Mouse (Mus musculus) embryonic facial prominence, embryonic 15.5 days (tissue): ENCODE data around the gene Thap12. TPM values are rescaled to one million over a fixed set of nuclear protein-coding genes. Genes with fewer than 3 reads are reported as not detected.

Source experiments
- ATAC-seq: fragments of 200-750 bp; cut with Nextera tagmentation; 2 replicates; pipeline ENCODE4 v1.8.0; 2017; ENCODE audit warnings: low read depth, moderate TSS enrichment; ENCODE audit not compliant: insufficient number of reproducible peaks, low FRiP score, low TSS enrichment
- H3K27ac ChIP-seq: fragments of 300-500 bp; sonication (generic); replicated peaks from 2 replicates; pipeline ENCODE4 v1.5.1; 2015; ENCODE audit warnings: mild to moderate bottlenecking, inconsistent platforms
- H3K27me3 ChIP-seq: fragments of 300-500 bp; sonication (generic); 2 replicates; pipeline ENCODE4 v1.6.1; 2015; ENCODE audit warnings: inconsistent platforms
- H3K36me3 ChIP-seq: fragments of 300-500 bp; sonication (generic); 2 replicates; pipeline ENCODE4 v1.6.1; 2015; ENCODE audit warnings: mild to moderate bottlenecking, inconsistent platforms
- H3K4me1 ChIP-seq: fragments of 300-500 bp; sonication (generic); 2 replicates; pipeline ENCODE4 v1.6.1; 2015; ENCODE audit warnings: inconsistent platforms
- H3K4me2 ChIP-seq: fragments of 300-500 bp; sonication (generic); replicated peaks from 2 replicates; pipeline ENCODE4 v1.6.1; 2015; ENCODE audit warnings: mild to moderate bottlenecking, inconsistent platforms
- H3K4me3 ChIP-seq: fragments of 300-500 bp; sonication (generic); replicated peaks from 2 replicates; pipeline ENCODE4 v1.5.1; 2015; ENCODE audit warnings: mild to moderate bottlenecking, inconsistent platforms
- H3K9ac ChIP-seq: fragments of 300-500 bp; sonication (generic); 2 replicates; pipeline ENCODE4 v1.6.1; 2015; ENCODE audit warnings: inconsistent platforms
- H3K9me3 ChIP-seq: fragments of 300-500 bp; sonication (generic); replicated peaks from 2 replicates; pipeline ENCODE4 v1.6.1; 2016; ENCODE audit warnings: inconsistent platforms
- WGBS: fragments of 180-500 bp; shearing (Covaris S2); methylation state at CpG from one replicate; pipeline ENCODE4 v1.1.7; 2015; 5-methylcytosine and 5-hydroxymethylcytosine counted together
- polyA plus RNA-seq: library from polyadenylated mRNA; unstranded; fragments of >200 nt; fragmentation: Nextera tagmentation; extraction: Ambion mirVana; gene quantifications from 2 replicates; pipeline ENCODE4 v1.2.1, GENCODE M21; 2015

Gene Thap12
- polyA plus RNA-seq, 1 experiment from 2014 or later: 55.3 TPM

DNA sequence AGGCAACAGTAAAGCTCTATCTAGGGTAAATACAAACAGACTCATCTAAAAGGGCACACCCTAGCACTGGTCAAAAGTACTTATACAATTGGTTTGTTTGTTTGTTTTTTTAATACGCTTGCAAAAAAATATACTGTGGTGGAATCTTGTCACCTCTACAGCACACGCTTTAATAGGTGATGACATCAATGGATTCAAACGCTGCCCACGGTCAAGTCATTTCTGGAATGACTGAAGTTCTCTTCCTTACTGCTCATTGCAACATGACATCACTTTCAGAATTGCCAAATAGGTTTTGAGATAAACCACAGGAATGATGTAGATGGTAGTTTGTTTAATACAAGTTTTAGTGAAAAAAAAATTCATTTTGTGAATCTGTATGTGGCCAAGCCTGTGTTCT, 4.3 kb upstream of the Thap12 start:
- H3K27ac ChIP-seq: no peak overlapping the region
- no peaks in the 10 kb centered on the region for H3K27me3 ChIP-seq
- no peak for ATAC-seq
- 88% methylated on average over 4 of the region's 4 CpGs for WGBS
- no peak overlapping the region for H3K4me3 ChIP-seq
- H3K9me3 ChIP-seq: no peaks in the 10 kb centered on the region
- no peak overlapping the region for H3K4me2 ChIP-seq
- H3K9ac ChIP-seq: no peak overlapping the region
- peaks cover 8% of the 10 kb centered on the region for H3K4me1 ChIP-seq
- no peaks in the 10 kb centered on the region for H3K36me3 ChIP-seq

DNA sequence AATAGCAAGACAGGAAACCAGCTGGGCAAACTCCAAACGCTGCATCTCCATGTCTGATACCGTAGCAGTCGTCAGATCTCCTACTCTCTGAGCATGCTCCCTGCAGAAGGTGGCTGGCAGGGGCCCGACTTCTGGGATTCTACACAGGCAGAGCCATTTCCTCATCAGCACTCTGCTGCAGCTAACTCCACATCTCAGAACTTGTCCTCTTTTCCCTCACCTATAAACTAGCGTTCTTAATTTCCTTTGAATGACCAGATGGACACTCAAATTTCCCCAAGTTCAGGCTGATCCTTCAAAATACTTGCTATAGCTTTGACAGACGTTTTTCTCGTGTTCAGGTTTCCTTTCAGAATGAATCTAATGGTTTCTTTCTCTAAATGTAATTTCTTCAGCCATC, 1.1 kb upstream of the Thap12 start:
- peak overlapping the region; percentile 54 for H3K4me2 ChIP-seq
- H3K9ac ChIP-seq: peak overlapping the region; percentile 47; the same call in 1 of the 2 replicates
- H3K27ac ChIP-seq: peak overlapping the region; percentile 89
- H3K36me3 ChIP-seq: no peaks in the 10 kb centered on the region
- WGBS: 38% methylated on average over 7 of the region's 7 CpGs
- H3K4me1 ChIP-seq: peaks cover 25% of the 10 kb centered on the region
- no peaks in the 10 kb centered on the region for H3K27me3 ChIP-seq
- ATAC-seq: no peak
- peak overlapping the region; percentile 89 for H3K4me3 ChIP-seq
- no peaks in the 10 kb centered on the region for H3K9me3 ChIP-seq

DNA sequence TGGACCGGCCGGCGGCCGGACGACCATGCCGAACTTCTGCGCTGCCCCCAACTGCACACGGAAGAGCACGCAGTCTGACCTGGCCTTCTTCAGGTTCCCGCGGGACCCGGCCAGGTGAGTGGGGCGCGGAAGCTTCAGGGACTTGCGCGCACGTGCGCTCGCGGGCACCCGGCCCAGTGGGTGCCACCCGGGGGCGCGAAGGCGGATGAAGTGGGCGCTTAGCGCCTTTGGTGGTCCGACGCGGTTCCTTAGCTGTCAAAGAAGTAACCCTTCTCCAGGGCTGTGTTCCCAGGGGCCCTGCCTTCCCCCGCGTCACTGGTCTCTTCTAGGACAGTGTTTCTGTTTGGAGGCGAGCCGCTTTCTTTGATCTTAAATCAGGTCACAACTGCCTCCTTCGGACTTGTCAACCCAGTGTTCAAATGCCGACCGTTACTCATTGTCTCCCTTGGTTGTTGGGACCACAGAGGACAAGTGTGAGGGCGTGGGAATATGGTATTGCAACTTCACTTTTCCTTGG, 520 bp downstream of the Thap12 start:
- H3K9me3 ChIP-seq: no peaks in the 10 kb centered on the region
- ATAC-seq: peak; percentile 11; the same call in 1 of the 2 replicates
- H3K4me2 ChIP-seq: peak overlapping the region; percentile 51
- H3K27me3 ChIP-seq: no peaks in the 10 kb centered on the region
- peaks cover 25% of the 10 kb centered on the region for H3K4me1 ChIP-seq
- peak overlapping the region; percentile 94 for H3K9ac ChIP-seq
- H3K36me3 ChIP-seq: no peaks in the 10 kb centered on the region
- H3K27ac ChIP-seq: peak overlapping the region; percentile 89
- under 1% methylated on average over 38 of the region's 38 CpGs for WGBS
- H3K4me3 ChIP-seq: peak overlapping the region; percentile 89

DNA sequence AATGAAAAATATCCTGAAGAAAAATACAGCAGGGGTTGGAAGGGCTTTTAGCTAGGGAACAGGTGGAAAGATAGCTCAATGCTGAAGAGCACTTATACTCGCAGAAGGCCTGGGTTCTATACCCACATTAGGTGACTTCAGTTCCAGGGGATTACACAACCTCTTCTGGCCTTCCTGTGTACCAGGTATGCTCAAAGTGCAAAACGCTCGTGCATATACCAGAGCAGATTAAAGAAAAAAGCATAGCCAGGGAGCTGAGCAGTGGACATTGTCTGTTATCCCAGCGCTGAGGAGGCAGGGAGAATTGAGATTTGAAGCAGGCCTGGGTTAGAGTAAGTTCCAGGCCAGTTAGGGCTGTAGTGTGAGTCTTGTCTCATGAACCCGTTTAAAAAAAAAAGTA, 1.4 kb downstream of the Thap12 start:
- Histone ChIP-seq H3K36me3 (no peaks in the 10 kb centered on the region), H3K27me3 (no peaks in the 10 kb centered on the region), H3K4me1 (peaks cover 25% of the 10 kb centered on the region), H3K27ac (no peak overlapping the region), H3K9me3 (no peaks in the 10 kb centered on the region), H3K9ac (no peak overlapping the region; the same call in 1 of the 2 replicates), H3K4me2 (peak overlapping the region; percentile 51), H3K4me3 (peak overlapping the region; percentile 89)
- no peak for ATAC-seq
- WGBS: 56% methylated on average over 5 of the region's 5 CpGs

DNA sequence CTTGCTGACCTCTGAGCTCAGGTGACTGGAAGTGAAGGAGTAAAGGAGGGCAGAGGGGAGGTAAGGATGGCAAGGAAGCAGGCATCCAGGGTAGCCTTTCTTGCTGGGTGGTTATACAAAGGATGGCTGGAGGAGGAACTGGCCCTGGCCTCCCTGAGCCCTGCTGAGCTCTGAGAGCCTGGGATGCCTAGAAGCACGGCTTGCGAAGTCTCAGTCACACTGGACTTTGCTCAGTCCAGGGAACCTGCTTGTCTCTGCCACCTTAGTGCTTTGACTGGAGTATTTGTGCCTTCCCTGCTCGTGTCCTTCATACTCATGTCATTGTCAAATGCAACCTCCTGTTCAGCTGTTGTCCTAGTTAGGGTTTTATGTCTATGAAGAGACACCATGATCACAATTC, 10.8 kb downstream of the Thap12 start:
- ATAC-seq: no peak
- WGBS: 88% methylated on average over 3 of the region's 3 CpGs
- peaks cover 61% of the 10 kb centered on the region for H3K36me3 ChIP-seq

DNA sequence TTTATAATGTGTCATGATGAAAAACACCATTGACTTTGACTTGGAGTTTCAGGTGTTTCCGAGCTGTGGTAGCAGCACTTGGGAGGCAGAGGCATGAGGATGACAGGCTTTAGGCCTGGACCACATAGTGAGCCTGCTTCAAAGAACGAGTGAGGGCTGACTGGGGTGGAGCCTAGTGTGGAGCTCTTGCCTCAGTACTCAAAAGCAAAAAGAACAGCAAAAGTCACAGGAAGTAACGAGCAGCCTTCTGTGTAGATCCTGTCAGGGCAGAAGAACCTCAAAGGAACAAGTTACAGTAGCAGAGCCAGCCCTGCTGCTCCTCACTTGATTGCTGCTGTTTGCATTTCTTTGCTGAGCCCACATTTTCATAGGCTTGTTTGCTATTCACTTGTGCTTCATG, 14.5 kb downstream of the Thap12 start:
- H3K4me3 ChIP-seq: no peak overlapping the region
- H3K4me1 ChIP-seq: 0 out of 2 replicates have a peak, but pooled peaks cover 3% of the 10 kb centered on the region
- H3K9ac ChIP-seq: no peak overlapping the region
- no peak for ATAC-seq
- 67% methylated on average over 3 of the region's 3 CpGs for WGBS
- H3K36me3 ChIP-seq: peaks cover 40% of the 10 kb centered on the region
- H3K27me3 ChIP-seq: no peaks in the 10 kb centered on the region
- H3K27ac ChIP-seq: no peak overlapping the region
- H3K9me3 ChIP-seq: no peaks in the 10 kb centered on the region
- no peak overlapping the region for H3K4me2 ChIP-seq

More for the DNA sequence above, 10.8 kb downstream of the Thap12 start:
- Histone ChIP-seq H3K27me3 (no peaks in the 10 kb centered on the region), H3K27ac (no peak overlapping the region), H3K4me1 (no peaks in the 10 kb centered on the region), H3K4me3 (no peak overlapping the region), H3K9me3 (no peaks in the 10 kb centered on the region), H3K4me2 (no peak overlapping the region), H3K9ac (no peak overlapping the region)

DNA sequence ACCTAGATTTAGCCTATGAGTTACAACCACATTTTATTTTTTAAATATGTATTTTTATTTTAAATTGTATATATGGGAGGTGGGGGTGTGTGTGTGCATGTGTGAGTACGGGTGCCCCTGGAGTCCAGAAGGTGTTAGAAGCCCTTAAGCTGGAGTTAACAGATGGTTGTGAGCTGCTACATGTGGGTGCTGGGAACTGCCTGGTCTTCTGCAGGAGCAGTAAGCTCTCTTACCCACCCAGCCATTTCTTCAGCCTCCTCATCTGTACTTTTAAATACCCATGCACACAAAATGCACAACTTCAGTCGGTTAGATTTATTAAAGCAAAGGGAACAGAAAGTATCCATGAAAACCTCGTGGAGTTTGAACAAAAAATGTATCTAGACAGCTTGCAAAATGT, 16.9 kb downstream of the Thap12 start:
- Histone ChIP-seq H3K27me3 (no peaks in the 10 kb centered on the region), H3K9me3 (no peaks in the 10 kb centered on the region), H3K4me1 (0 out of 2 replicates have a peak, but pooled peaks cover 3% of the 10 kb centered on the region), H3K36me3 (peaks cover 23% of the 10 kb centered on the region), H3K27ac (no peak overlapping the region), H3K4me3 (no peak overlapping the region), H3K9ac (no peak overlapping the region), H3K4me2 (no peak overlapping the region)
- no peak for ATAC-seq
- WGBS: 85% methylated on average over 3 of the region's 3 CpGs

DNA sequence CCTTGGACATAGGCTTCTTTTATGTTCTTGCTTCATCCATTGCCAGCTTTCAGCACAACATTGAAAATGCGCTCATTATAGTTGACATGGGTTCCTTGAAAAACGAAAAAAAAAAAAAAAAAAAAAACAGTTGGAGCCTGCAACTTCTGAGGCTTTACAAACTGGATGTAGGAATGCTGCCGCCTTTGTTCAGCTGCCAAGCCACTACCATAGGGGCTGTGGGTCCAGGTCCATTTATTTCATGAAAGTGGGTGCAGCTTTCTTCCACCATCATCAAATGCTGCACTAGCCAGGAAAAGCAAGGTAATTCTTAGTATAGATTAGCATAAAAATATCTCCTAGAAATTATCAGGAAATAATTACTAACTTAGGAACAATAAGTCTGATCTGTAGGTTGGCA, 17.8 kb downstream of the Thap12 start:
- WGBS: 46% methylated on average over 3 of the region's 3 CpGs
- H3K27ac ChIP-seq: no peak overlapping the region
- no peak overlapping the region for H3K9ac ChIP-seq
- ATAC-seq: no peak
- H3K4me2 ChIP-seq: no peak overlapping the region
- 0 out of 2 replicates have a peak, but pooled peaks cover 3% of the 10 kb centered on the region for H3K4me1 ChIP-seq
- H3K27me3 ChIP-seq: no peaks in the 10 kb centered on the region
- peaks cover 13% of the 10 kb centered on the region for H3K36me3 ChIP-seq
- H3K9me3 ChIP-seq: no peaks in the 10 kb centered on the region
- H3K4me3 ChIP-seq: no peak overlapping the region

DNA sequence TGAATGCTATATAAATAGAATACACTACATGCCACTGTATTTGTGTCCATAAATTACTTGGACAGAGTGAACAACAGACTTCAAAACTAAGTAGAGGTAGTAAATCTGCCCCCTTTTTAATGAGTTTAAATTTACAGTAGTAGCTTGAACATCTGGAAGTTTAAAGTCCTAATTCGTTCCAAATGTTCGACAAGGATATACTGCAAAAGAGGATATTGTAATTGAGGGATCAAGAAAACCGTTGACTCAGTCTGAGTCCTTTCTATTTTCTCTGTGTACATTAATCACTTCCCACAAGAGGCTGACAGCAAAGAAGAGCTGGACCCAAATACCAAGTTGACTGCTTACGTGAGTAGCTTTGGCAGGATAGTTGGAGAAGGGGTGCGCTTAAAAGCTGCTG, 18.3 kb downstream of the Thap12 start:
- H3K27me3 ChIP-seq: no peaks in the 10 kb centered on the region
- H3K4me2 ChIP-seq: no peak overlapping the region
- WGBS: 32% methylated on average over 5 of the region's 5 CpGs
- H3K9ac ChIP-seq: no peak overlapping the region
- H3K27ac ChIP-seq: no peak overlapping the region
- H3K9me3 ChIP-seq: no peaks in the 10 kb centered on the region
- H3K4me1 ChIP-seq: 0 out of 2 replicates have a peak, but pooled peaks cover 3% of the 10 kb centered on the region
- ATAC-seq: no peak
- H3K36me3 ChIP-seq: peaks cover 9% of the 10 kb centered on the region
- no peak overlapping the region for H3K4me3 ChIP-seq

DNA sequence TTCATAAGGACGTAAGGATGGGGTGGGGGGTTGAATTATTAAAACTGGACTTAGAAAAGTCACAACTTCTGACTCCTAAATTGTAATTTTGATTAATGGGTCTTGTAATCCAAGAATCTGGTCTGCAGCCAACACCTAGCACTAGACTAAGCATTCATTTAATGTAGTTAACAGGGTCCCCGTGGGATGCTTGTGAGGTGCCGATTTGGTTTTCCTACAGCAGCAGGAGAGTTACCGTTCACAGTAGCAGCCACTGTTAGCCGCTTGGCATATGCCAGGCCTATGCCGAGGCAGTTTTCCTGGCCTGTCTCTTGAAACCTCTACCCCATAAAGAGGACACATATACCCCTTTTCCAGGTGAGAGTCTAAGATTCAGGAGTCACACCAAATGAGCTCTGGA, 18.7 kb downstream of the Thap12 start:
- Histone ChIP-seq H3K36me3 (peaks cover 4% of the 10 kb centered on the region), H3K27ac (no peak overlapping the region), H3K4me1 (0 out of 2 replicates have a peak, but pooled peaks cover 3% of the 10 kb centered on the region), H3K4me2 (no peak overlapping the region), H3K9ac (no peak overlapping the region), H3K9me3 (no peaks in the 10 kb centered on the region), H3K4me3 (no peak overlapping the region), H3K27me3 (no peaks in the 10 kb centered on the region)
- WGBS: 62% methylated on average over 6 of the region's 6 CpGs
- no peak for ATAC-seq

DNA sequence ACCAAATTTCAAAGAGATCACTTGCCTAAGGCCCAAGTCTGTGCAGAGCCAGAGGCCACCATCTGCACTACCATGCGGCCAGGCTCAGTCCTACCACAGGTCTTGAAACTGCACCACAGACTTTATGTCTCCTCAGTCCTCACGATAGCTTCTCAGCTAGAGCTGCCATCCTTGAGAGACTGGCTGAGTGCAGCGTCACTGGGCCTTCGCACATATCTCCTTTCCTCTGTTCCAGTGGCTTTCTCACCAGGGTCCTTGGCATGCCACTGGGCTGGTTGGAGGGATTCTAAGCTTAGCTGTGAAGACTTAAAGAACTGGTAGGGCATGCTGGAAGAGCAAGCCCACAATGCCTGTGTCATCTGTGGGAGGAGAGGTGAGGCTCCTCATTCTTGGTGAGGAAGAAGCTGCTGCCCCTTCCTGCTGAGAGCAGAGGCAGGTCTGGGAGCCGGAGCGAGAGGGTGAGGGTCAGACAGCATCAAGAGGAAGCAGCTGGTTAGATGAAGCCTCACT, 22.8 kb downstream of the Thap12 start:
- H3K9me3 ChIP-seq: no peaks in the 10 kb centered on the region
- WGBS: 87% methylated on average over 6 of the region's 6 CpGs
- ATAC-seq: no peak
- no peak overlapping the region for H3K4me2 ChIP-seq
- no peak overlapping the region for H3K4me3 ChIP-seq
- peaks cover 32% of the 10 kb centered on the region for H3K4me1 ChIP-seq
- no peak overlapping the region for H3K27ac ChIP-seq
- H3K36me3 ChIP-seq: no peaks in the 10 kb centered on the region
- no peaks in the 10 kb centered on the region for H3K27me3 ChIP-seq
- H3K9ac ChIP-seq: no peak overlapping the region

DNA sequence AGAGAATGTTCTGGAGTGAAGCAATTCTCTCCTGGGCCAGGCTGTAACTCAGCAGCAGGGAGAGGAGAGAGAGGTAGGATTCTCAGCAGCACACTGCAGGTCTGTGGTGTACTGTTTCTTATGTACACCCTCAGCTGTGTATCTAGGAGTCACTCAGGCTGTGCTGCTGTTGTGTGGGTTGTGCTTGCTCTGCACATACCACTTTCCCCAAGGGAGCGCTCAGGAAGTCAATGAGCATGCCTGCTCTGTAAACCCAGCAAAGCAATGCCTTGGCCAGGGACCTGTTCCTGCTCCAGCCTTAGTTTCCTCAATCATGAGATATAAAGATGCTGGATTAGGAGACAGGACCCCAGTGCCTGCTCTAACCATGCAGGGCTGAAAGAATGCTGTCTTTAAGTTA, 25.1 kb downstream of the Thap12 start:
- Histone ChIP-seq H3K27me3 (no peaks in the 10 kb centered on the region), H3K9ac (no peak overlapping the region), H3K36me3 (no peaks in the 10 kb centered on the region), H3K4me2 (no peak overlapping the region), H3K4me3 (no peak overlapping the region), H3K9me3 (no peaks in the 10 kb centered on the region), H3K4me1 (peaks cover 29% of the 10 kb centered on the region), H3K27ac (no peak overlapping the region)
- no peak for ATAC-seq
- WGBS: 87% methylated on average over 1 of the region's 1 CpGs
